Mouse (Mus musculus) ovary, adult 2 months (tissue): ENCODE measurements around the gene Nphp1. TPM values are rescaled to one million over a fixed set of nuclear protein-coding genes. Genes with fewer than 3 reads are reported as not detected.

Source experiments
- polyA plus RNA-seq: library from polyadenylated mRNA; depleted of rRNA; stranded (reverse); fragments of >200 nt; gene quantifications from 2 replicates; pipeline ENCODE4 v1.2.3, GENCODE M21; 2012; rRNA removed

Nphp1 gene
- polyA plus RNA-seq, result 10.3 and 13.9 TPM in 2 replicates

DNA sequence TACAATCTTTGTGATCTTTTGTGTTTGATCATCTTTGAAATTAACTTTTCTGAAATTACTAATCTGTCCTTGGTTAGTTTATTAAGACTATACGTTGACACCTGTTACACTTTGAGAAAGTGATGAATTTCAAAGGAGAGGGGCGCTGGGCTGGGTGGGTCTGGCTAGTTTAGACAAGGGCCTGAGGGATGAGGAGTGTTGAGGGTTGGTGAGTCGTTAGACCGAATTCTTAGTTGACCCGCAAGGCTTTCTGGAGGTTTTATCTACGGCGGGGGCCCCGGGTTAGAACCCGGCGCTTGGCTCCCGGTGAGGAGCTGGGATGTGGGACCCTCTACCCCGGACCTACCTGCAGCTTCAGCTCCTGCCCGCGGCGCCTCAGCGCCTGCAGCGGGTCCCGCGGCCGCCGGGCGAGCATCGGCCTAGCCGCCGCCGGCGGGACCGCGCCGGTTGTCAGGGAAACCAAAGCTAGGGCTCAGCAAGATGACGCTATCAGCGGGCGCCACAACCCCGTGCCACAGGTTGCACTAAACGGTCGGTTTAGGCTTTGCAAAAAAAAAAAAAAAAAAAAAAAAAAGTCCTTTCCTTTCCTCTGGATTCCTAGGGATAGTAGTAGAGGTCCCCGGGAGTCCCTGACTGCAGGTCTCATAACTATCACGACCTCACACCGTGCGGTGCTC, at the start of gene Nphp1:
Nphp1 (minus strand) TSS at position 458 of the 677 bp plus-strand sequence.

DNA sequence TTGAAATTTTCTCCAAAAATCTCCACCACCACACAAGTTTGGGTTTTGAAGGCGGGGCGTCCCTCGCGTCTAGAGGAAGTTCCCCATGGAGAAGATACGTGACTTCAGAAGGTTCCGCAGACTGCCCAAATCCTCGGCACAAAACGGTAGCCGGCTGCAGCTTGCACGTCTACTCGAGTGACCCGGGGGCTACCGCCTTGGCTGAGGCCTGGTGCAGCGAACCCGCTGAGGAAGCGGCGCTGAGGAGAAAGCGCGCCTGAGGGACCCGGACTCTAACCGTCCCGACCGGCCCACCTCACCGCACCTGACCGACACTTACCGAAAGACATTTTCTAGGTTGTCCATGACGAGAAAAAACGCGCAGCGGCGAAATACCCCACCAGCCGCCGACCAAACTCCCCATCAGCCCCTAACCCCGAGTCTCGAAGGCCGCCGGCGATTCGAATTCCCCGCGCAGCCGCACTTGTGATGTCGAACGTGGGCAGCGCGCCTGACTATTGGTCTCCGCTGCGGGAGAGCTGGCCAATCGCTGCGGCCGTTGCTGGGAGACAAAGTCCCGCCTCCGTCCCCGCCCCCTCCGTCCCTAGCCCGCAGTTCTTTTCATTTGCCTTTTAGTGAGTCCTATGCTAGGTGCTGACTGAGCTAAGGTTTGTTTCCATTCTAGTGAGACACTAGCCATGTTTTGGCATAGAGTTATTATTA, 42.9 kb upstream of the Nphp1 start, which contains the start of gene Bub1:
Bub1 (minus strand) TSS at position 465 of the 702 bp plus-strand sequence.

DNA sequence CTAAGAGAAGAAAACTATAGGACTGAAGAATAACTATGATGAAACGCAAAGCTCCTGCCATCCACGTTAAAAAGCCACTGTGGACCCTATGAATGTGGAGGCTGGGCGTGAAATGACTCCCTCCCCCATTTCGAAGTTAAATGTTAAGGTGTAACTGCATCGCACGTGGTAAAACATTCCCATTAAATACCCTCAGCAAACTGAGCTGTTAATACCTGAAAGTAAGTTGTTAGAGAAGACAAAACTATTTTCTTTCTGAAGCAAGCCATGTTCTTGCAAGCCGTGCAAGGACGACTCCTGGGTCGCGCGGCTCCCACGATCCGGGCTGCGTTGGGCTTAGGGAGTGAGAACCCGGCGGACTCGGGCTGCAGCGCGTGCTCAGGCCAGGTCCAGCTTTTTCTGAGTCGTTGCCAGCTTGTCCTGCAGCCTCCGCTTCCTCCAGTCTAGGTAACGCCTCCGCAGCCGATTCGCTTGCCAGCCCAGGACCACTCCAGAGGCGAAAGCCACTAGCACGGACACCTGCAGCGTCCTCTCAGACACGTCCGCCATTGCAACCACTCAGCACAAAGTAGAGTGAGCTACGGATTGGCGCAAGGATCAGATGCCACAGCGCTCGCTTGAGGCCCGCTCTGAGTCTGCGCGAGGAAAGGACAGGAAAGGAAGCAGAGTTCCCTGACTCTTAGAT, 3.4 kb upstream of the Nphp1 start, which contains the start of gene Mtln:
Mtln (minus strand) TSS at position 570 of the 685 bp plus-strand sequence.

GRCm38 (mm10) chr2:127729671-127730070, 59.0 kb downstream of the Nphp1 start, which contains the start of gene Mall:
TSS of gene Mall (minus strand) at chr2:127729932.

Other genes starting within 250 kb of the Nphp1 start
- gene Prom2, start 247.4 kb downstream of the Nphp1 start, polyA plus RNA-seq, result 3.0 and 3.2 TPM in 2 replicates
- 2.7 and 3.5 TPM in 2 replicates for gene Zfp661, start 201.8 kb downstream of the Nphp1 start, polyA plus RNA-seq
- 46.1 and 71.2 TPM in 2 replicates for gene Mrps5, start 201.7 kb downstream of the Nphp1 start, polyA plus RNA-seq
- 3.4 and 4.1 TPM in 2 replicates for gene Mal, start 132.2 kb downstream of the Nphp1 start, polyA plus RNA-seq
- gene Mall, start 59.0 kb downstream of the Nphp1 start, polyA plus RNA-seq, result 8.7 and 8.9 TPM in 2 replicates
- gene Mtln, start 3.6 kb upstream of the Nphp1 start, polyA plus RNA-seq, result 82.7 and 135 TPM in 2 replicates
- gene Bub1, start 43.0 kb upstream of the Nphp1 start, polyA plus RNA-seq, result 0.53 and 1.5 TPM in 2 replicates
- gene Acoxl, start 50.0 kb upstream of the Nphp1 start, polyA plus RNA-seq, result 0.67 and 0.73 TPM in 2 replicates